Mouse (Mus musculus) embryo, embryonic 9.5 days (tissue): Measurements from ENCODE around the gene Hspa1a.
"Not testable (repeated sequence)": the region's sequence is repeated elsewhere in the genome, so short reads cannot be mapped to it uniquely, and the experiment has no call there.

ENCODE experiments used
- DNase-seq: peaks from one replicate; pipeline ENCODE4 v3.0.0-alpha.2; 2017; ENCODE audit errors: extremely low spot score

The Hspa1a gene

GRCm38 (mm10) chr17:35001452-35002152 is 29.6 kb upstream of the Hspa1a start:
- no peak for DNase-seq

- peak; percentile 100 for DNase-seq
Observed at GRCm38 (mm10) chr17:35000717-35001451, 28.9 kb upstream of the Hspa1a start, which contains the start of gene Vars. Gene Vars, plus strand, starts transcription at chr17:35000987.

GRCm38 (mm10) chr17:34999871-35000716 is 28.1 kb upstream of the Hspa1a start:
- DNase-seq, result peak; percentile 60

- DNase-seq, result no peak
Observed at GRCm38 (mm10) chr17:34998526-34999430, 26.8 kb upstream of the Hspa1a start.

GRCm38 (mm10) chr17:34997142-34997483 is 25.2 kb upstream of the Hspa1a start:
- no peak for DNase-seq

GRCm38 (mm10) chr17:34996411-34997141 is 24.6 kb upstream of the Hspa1a start:
- DNase-seq, result no peak

- not testable (repeated sequence) for DNase-seq
Observed at GRCm38 (mm10) chr17:34995927-34996326, 24.0 kb upstream of the Hspa1a start.

- not testable (repeated sequence) for DNase-seq
Observed at GRCm38 (mm10) chr17:34995192-34995591, 23.2 kb upstream of the Hspa1a start.

GRCm38 (mm10) chr17:34994751-34995150 is 22.8 kb upstream of the Hspa1a start:
- DNase-seq, result no peak

- no peak for DNase-seq
Observed at GRCm38 (mm10) chr17:34984218-34984617, 12.3 kb upstream of the Hspa1a start.

- DNase-seq, result no peak
Observed at GRCm38 (mm10) chr17:34982328-34982727, 10.4 kb upstream of the Hspa1a start.

GRCm38 (mm10) chr17:34981690-34982180 is 9.8 kb upstream of the Hspa1a start, which contains the start of gene Lsm2:
Gene Lsm2, plus strand, starts transcription at chr17:34981862.
- DNase-seq, result peak; percentile 92

GRCm38 (mm10) chr17:34980655-34981054 is 8.7 kb upstream of the Hspa1a start:
- peak; percentile 38 for DNase-seq

- no peak for DNase-seq
Observed at GRCm38 (mm10) chr17:34979631-34980030, 7.7 kb upstream of the Hspa1a start.

- no peak for DNase-seq
Observed at GRCm38 (mm10) chr17:34978239-34978638, 6.3 kb upstream of the Hspa1a start.

- no peak for DNase-seq
Observed at GRCm38 (mm10) chr17:34977000-34977399, 5.0 kb upstream of the Hspa1a start.

GRCm38 (mm10) chr17:34975581-34976492 is 3.9 kb upstream of the Hspa1a start:
- DNase-seq, result no peak

- DNase-seq, result not testable (repeated sequence)
Observed at GRCm38 (mm10) chr17:34971694-34972068, 275 bp downstream of the Hspa1a start.

- DNase-seq, result not testable (repeated sequence)
Observed at GRCm38 (mm10) chr17:34970850-34971249, 1.1 kb downstream of the Hspa1a start.
